Mouse (Mus musculus) stomach, embryonic 15.5 days (tissue): ENCODE data around the gene Lsr. TPM values are rescaled to one million over a fixed set of nuclear protein-coding genes. Genes with fewer than 3 reads are reported as not detected.

Experiments used
- ATAC-seq: fragments of 200-750 bp; cut with Nextera tagmentation; 2 replicates; pipeline ENCODE4 v1.8.0; 2017; ENCODE audit warnings: low read depth, moderate number of reproducible peaks, moderate TSS enrichment; ENCODE audit not compliant: insufficient read depth, low FRiP score
- H3K27ac ChIP-seq: fragments of 300-500 bp; sonication (generic); 2 replicates; pipeline ENCODE4 v1.5.1; 2015; ENCODE audit warnings: mild to moderate bottlenecking, inconsistent platforms
- H3K27me3 ChIP-seq: fragments of 300-500 bp; sonication (generic); replicated peaks from 2 replicates; pipeline ENCODE4 v1.6.1; 2015; ENCODE audit warnings: inconsistent platforms
- H3K36me3 ChIP-seq: fragments of 300-500 bp; sonication (generic); 2 replicates; pipeline ENCODE4 v1.6.1; 2015; ENCODE audit warnings: inconsistent platforms
- H3K4me1 ChIP-seq: fragments of 300-500 bp; sonication (generic); 2 replicates; pipeline ENCODE4 v1.6.1; 2015; ENCODE audit warnings: inconsistent platforms
- H3K4me2 ChIP-seq: fragments of 300-500 bp; sonication (generic); 2 replicates; pipeline ENCODE4 v1.6.1; 2015; ENCODE audit warnings: mild to moderate bottlenecking, inconsistent platforms
- H3K4me3 ChIP-seq: fragments of 300-500 bp; sonication (generic); replicated peaks from 2 replicates; pipeline ENCODE4 v1.5.1; 2015; ENCODE audit warnings: inconsistent platforms
- H3K9ac ChIP-seq: fragments of 300-500 bp; sonication (generic); 2 replicates; pipeline ENCODE4 v1.6.1; 2015; ENCODE audit warnings: inconsistent platforms
- H3K9me3 ChIP-seq: fragments of 300-500 bp; sonication (generic); 2 replicates; pipeline ENCODE4 v1.6.1; 2016; ENCODE audit warnings: inconsistent platforms
- WGBS: fragments of 180-500 bp; shearing (Covaris S2); methylation state at CpG from one replicate; pipeline ENCODE4 v1.1.7; 2015; 5-methylcytosine and 5-hydroxymethylcytosine counted together
- polyA plus RNA-seq: library from polyadenylated mRNA; unstranded; fragments of >200 nt; fragmentation: Nextera tagmentation; extraction: Ambion mirVana; gene quantifications from 2 replicates; pipeline ENCODE4 v1.2.1, GENCODE M21; 2015

Gene Lsr
- polyA plus RNA-seq, 1 experiment from 2014 or later, result 102 TPM

- 61% methylated on average over 3 of the region's 3 CpGs for WGBS
- Histone ChIP-seq H3K4me3 (no peak overlapping the region), H3K27ac (no peak overlapping the region), H3K27me3 (no peaks in the 10 kb centered on the region), H3K9ac (no peak overlapping the region), H3K36me3 (no peaks in the 10 kb centered on the region), H3K4me2 (no peak overlapping the region), H3K9me3 (no peaks in the 10 kb centered on the region), H3K4me1 (no peaks in the 10 kb centered on the region)
- ATAC-seq, result no peak
Observed at GRCm38 (mm10) chr7:30920217-30920616, 53.0 kb downstream of the Lsr start.

- H3K4me3 ChIP-seq, result no peak overlapping the region
- no peaks in the 10 kb centered on the region for H3K9me3 ChIP-seq
- H3K36me3 ChIP-seq, result no peaks in the 10 kb centered on the region
- H3K4me1 ChIP-seq, result no peaks in the 10 kb centered on the region
- no peak overlapping the region for H3K9ac ChIP-seq
- H3K27ac ChIP-seq, result no peak overlapping the region
- no peak for ATAC-seq
- no peaks in the 10 kb centered on the region for H3K27me3 ChIP-seq
- 46% methylated on average over 4 of the region's 4 CpGs for WGBS
- H3K4me2 ChIP-seq, result no peak overlapping the region
Observed at GRCm38 (mm10) chr7:30917219-30917618, 56.0 kb downstream of the Lsr start.

- no peak for ATAC-seq
- Histone ChIP-seq H3K4me1 (no peaks in the 10 kb centered on the region), H3K9me3 (no peaks in the 10 kb centered on the region), H3K4me3 (no peak overlapping the region), H3K4me2 (no peak overlapping the region), H3K36me3 (no peaks in the 10 kb centered on the region), H3K27ac (no peak overlapping the region), H3K27me3 (no peaks in the 10 kb centered on the region), H3K9ac (no peak overlapping the region)
- whole genome bisulfite sequencing, result 32% methylated on average over 6 of the region's 6 CpGs
Observed at GRCm38 (mm10) chr7:30916713-30917112, 56.6 kb downstream of the Lsr start.

GRCm38 (mm10) chr7:30914732-30915131 lies 58.5 kb downstream of the Lsr start, which contains the start of gene Mag:
Gene Mag, minus strand, starts transcription at chr7:30914873.
- 71% methylated on average over 8 of the region's 8 CpGs for WGBS
- Histone ChIP-seq H3K4me2 (no peak within 1 kb of the TSS), H3K4me3 (no peak within 1 kb of the TSS), H3K27ac (no peak within 1 kb of the TSS), H3K9me3 (no peaks in the 10 kb centered on the region), H3K4me1 (no peaks in the 10 kb centered on the region), H3K36me3 (no peaks in the 10 kb centered on the region), H3K9ac (no peak within 1 kb of the TSS), H3K27me3 (no peaks in the 10 kb centered on the region)
- ATAC-seq, result no peak

- Histone ChIP-seq H3K9ac (no peak overlapping the region), H3K4me1 (peaks cover 9% of the 10 kb centered on the region; the same call in 1 of the 2 replicates), H3K36me3 (no peaks in the 10 kb centered on the region), H3K9me3 (no peaks in the 10 kb centered on the region), H3K27ac (no peak overlapping the region), H3K27me3 (no peaks in the 10 kb centered on the region), H3K4me2 (no peak overlapping the region), H3K4me3 (no peak overlapping the region)
- ATAC-seq, result no peak
- WGBS, result 65% methylated on average over 6 of the region's 6 CpGs
Observed at GRCm38 (mm10) chr7:30909773-30910172, 63.5 kb downstream of the Lsr start.

GRCm38 (mm10) chr7:30908992-30909431 lies 64.3 kb downstream of the Lsr start:
- Histone ChIP-seq H3K4me2 (peak overlapping the region; percentile 52), H3K4me1 (peaks cover 9% of the 10 kb centered on the region; the same call in 1 of the 2 replicates), H3K27me3 (no peaks in the 10 kb centered on the region), H3K9me3 (no peaks in the 10 kb centered on the region), H3K27ac (no peak overlapping the region), H3K4me3 (peak overlapping the region; percentile 17), H3K9ac (no peak overlapping the region), H3K36me3 (no peaks in the 10 kb centered on the region)
- 20% methylated on average over 16 of the region's 17 CpGs for WGBS
- no peak for ATAC-seq

- H3K4me3 ChIP-seq, result peak overlapping the region; percentile 17
- no peaks in the 10 kb centered on the region for H3K36me3 ChIP-seq
- 2% methylated on average over 25 of the region's 26 CpGs for WGBS
- no peak overlapping the region for H3K27ac ChIP-seq
- H3K27me3 ChIP-seq, result no peaks in the 10 kb centered on the region
- H3K9me3 ChIP-seq, result no peaks in the 10 kb centered on the region
- peaks cover 9% of the 10 kb centered on the region; the same call in 1 of the 2 replicates for H3K4me1 ChIP-seq
- H3K9ac ChIP-seq, result no peak overlapping the region
- H3K4me2 ChIP-seq, result peak overlapping the region; percentile 52
- peak; percentile 78 for ATAC-seq
Observed at GRCm38 (mm10) chr7:30908277-30908991, 64.8 kb downstream of the Lsr start.

Other genes with a start within 250 kb of the Lsr start
- gene Tmem147, start 243.9 kb downstream of the Lsr start, polyA plus RNA-seq, result 227 and 239 TPM in 2 replicates
- gene Gapdhs, start 229.8 kb downstream of the Lsr start, polyA plus RNA-seq, result 0.50 and 0.73 TPM in 2 replicates
- 8.4 and 17.9 TPM in 2 replicates for gene Sbsn, start 222.0 kb downstream of the Lsr start, polyA plus RNA-seq
- gene Dmkn, start 209.7 kb downstream of the Lsr start, polyA plus RNA-seq, result 70.8 and 142 TPM in 2 replicates
- gene Krtdap, start 185.6 kb downstream of the Lsr start, polyA plus RNA-seq, result 96.1 and 227 TPM in 2 replicates
- gene Ffar2, start 149.7 kb downstream of the Lsr start, polyA plus RNA-seq, result 14.9 and 26.5 TPM in 2 replicates
- 0.31 and 0.41 TPM in 2 replicates for gene Ffar3, start 117.3 kb downstream of the Lsr start, polyA plus RNA-seq
- 0.26 and 0.30 TPM in 2 replicates for gene Ffar1, start 111.9 kb downstream of the Lsr start, polyA plus RNA-seq
- 0.15 and 0.22 TPM in 2 replicates for gene Cd22, start 93.1 kb downstream of the Lsr start, polyA plus RNA-seq
- gene Mag, start 58.6 kb downstream of the Lsr start, polyA plus RNA-seq, result 0.31 and 0.48 TPM in 2 replicates
- 0.62 TPM in 1 of 2 replicates, not detected in the other for gene Hamp2, start 48.8 kb downstream of the Lsr start, polyA plus RNA-seq
- 0.39 and 1.8 TPM in 2 replicates for gene Hamp, start 29.4 kb downstream of the Lsr start, polyA plus RNA-seq
- 19.9 and 22.9 TPM in 2 replicates for gene Usf2, start 16.7 kb downstream of the Lsr start, polyA plus RNA-seq
- 8.7 and 9.7 TPM in 2 replicates for gene Fam187b, start 326 bp upstream of the Lsr start, polyA plus RNA-seq
- 27.1 and 29.0 TPM in 2 replicates for gene Fxyd5, start 69.0 kb upstream of the Lsr start, polyA plus RNA-seq
- gene Fxyd7, start 78.0 kb upstream of the Lsr start, polyA plus RNA-seq, result 21.6 and 25.0 TPM in 2 replicates
- 89.3 and 110 TPM in 2 replicates for gene Fxyd1, start 83.7 kb upstream of the Lsr start, polyA plus RNA-seq
- gene Lgi4, start 85.9 kb upstream of the Lsr start, polyA plus RNA-seq, result 1.6 and 1.9 TPM in 2 replicates
- 364 and 383 TPM in 2 replicates for gene Fxyd3, start 103.2 kb upstream of the Lsr start, polyA plus RNA-seq
- gene Hpn, start 141.8 kb upstream of the Lsr start, polyA plus RNA-seq, result 35.3 and 36.9 TPM in 2 replicates
- gene Scn1b, start 153.5 kb upstream of the Lsr start, polyA plus RNA-seq, result 2.1 and 2.9 TPM in 2 replicates
- gene Gramd1a, start 182.4 kb upstream of the Lsr start, polyA plus RNA-seq, result 52.6 and 54.6 TPM in 2 replicates